Comparison of ENCODE assay signal across 8 mouse cellular contexts in the genomic region with DNA sequence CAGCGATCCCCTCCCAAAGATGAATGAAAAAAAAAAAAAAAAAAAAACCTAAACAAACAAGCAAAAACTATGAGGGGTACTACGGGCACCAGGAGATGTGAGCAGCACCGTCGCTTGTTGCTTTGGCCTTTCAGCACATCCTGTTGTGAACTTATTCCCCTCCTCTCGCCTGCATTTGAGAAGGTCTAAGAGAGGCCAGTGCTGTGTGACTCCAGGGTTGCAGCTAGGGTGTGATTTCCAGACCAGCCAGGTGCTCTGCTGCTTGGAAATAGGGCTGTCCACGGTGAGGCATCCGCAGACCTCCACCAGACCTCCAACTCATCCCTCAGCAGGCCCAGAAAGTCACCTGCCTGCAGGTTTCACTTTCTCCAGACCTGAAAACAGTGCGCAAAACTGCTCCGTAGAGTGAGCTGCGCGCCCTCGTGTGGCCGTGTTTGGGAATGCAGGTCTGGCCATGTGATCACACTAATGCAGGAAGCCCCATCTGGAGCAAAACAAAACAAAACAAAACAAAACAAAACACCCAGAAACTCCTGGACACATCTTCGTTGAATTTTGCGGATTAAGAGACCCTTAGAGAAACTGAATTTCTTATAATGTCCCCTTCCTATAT.
A peak's percentile ranks its signal among the peaks of the same experiment; 100 is the strongest.
DNase-seq lines count a peak whose midpoint lies in the region; ATAC-seq and TF ChIP-seq lines count a peak whose summit lies in the region.

No protein-coding gene starts in this region.

- no peaks in the 10 kb centered on the region for H3K36me3 ChIP-seq in forebrain, embryonic 14.5 days (ENCODE audit: control insufficient read depth, insufficient read depth, low read length)
- H3K36me3 ChIP-seq in liver, postnatal 0 days (replicated peaks; ENCODE audit: insufficient read depth, low read length), result no peaks in the 10 kb centered on the region
- H3K36me3 ChIP-seq in neural tube, embryonic 13.5 days, result no peaks in the 10 kb centered on the region

- peak; percentile 96 for TF ChIP-seq CTCF in liver, postnatal 0 days (IDR thresholded peaks at IDR 0.05; ENCODE audit: low read depth)

- no peak overlapping the region for H3K27ac ChIP-seq in forebrain, embryonic 14.5 days (ENCODE audit: low read depth, low read length)
- H3K27ac ChIP-seq in liver, postnatal 0 days (ENCODE audit: low read depth), result no peak overlapping the region
- H3K27ac ChIP-seq in neural tube, embryonic 13.5 days (replicated peaks), result no peak overlapping the region

- H3K9me3 ChIP-seq in forebrain, embryonic 14.5 days (replicated peaks; ENCODE audit: control insufficient read depth, low read length), result no peaks in the 10 kb centered on the region
- no peaks in the 10 kb centered on the region for H3K9me3 ChIP-seq in liver, postnatal 0 days (ENCODE audit: low read length)
- no peaks in the 10 kb centered on the region for H3K9me3 ChIP-seq in neural tube, embryonic 13.5 days

- H3K4me2 ChIP-seq in forebrain, embryonic 14.5 days (ENCODE audit: low read length), result peak overlapping the region; percentile 20; the same call in 1 of the 2 replicates
- peak overlapping the region; percentile 61 for H3K4me2 ChIP-seq in liver, postnatal 0 days (ENCODE audit: low read depth, low read length)
- H3K4me2 ChIP-seq in neural tube, embryonic 13.5 days, result peak overlapping the region; percentile 33

- ATAC-seq in cerebellum, adult (ENCODE audit: insufficient number of reproducible peaks, low FRiP score, low TSS enrichment), result peak; percentile 41
- ATAC-seq in forebrain, embryonic 14.5 days, result peak; percentile 69
- peak; percentile 75 for ATAC-seq in liver, postnatal 0 days
- ATAC-seq in neural tube, embryonic 13.5 days (ENCODE audit: low read depth), result peak; percentile 16; the same call in 1 of the 2 replicates

- peak; percentile 82 for DNase-seq in ES-CJ7 (ENCODE audit: low read depth, low spot score)
- DNase-seq in forebrain, embryonic 14.5 days (ENCODE audit: low spot score), result peak; percentile 84
- peak; percentile 84 to 93 for DNase-seq in heart, postnatal 14 days
- DNase-seq in layer of hippocampus, adult 11-12 months (ENCODE audit: low spot score), result peak; percentile 89
- DNase-seq in liver, postnatal 0 days, result peak; percentile 91
- DNase-seq in telencephalon, adult 2 months (ENCODE audit: low read depth, low spot score), result peak; percentile 17

- H3K4me1 ChIP-seq in forebrain, embryonic 14.5 days (ENCODE audit: control insufficient read depth, insufficient read depth, low read length), result no peaks in the 10 kb centered on the region
- H3K4me1 ChIP-seq in liver, postnatal 0 days (ENCODE audit: insufficient read depth), result no peaks in the 10 kb centered on the region
- H3K4me1 ChIP-seq in neural tube, embryonic 13.5 days (replicated peaks), result no peaks in the 10 kb centered on the region; the same call in 1 of the 2 replicates

- TF ChIP-seq EP300 in liver, postnatal 0 days (IDR thresholded peaks at IDR 0.05; ENCODE audit: low read depth), result no peak

- H3K27me3 ChIP-seq in forebrain, embryonic 14.5 days (replicated peaks; ENCODE audit: control insufficient read depth, insufficient read depth, low read length), result no peaks in the 10 kb centered on the region
- no peaks in the 10 kb centered on the region for H3K27me3 ChIP-seq in liver, postnatal 0 days (ENCODE audit: insufficient read depth, low read length)
- no peaks in the 10 kb centered on the region for H3K27me3 ChIP-seq in neural tube, embryonic 13.5 days

- no peak overlapping the region for H3K9ac ChIP-seq in forebrain, embryonic 14.5 days (ENCODE audit: low read length)
- no peak overlapping the region; the same call in 1 of the 2 replicates for H3K9ac ChIP-seq in liver, postnatal 0 days (replicated peaks)
- no peak overlapping the region for H3K9ac ChIP-seq in neural tube, embryonic 13.5 days

- no peak overlapping the region for H3K4me3 ChIP-seq in forebrain, embryonic 14.5 days (ENCODE audit: low read depth, low read length)
- H3K4me3 ChIP-seq in liver, postnatal 0 days (ENCODE audit: low read depth, low read length), result peak overlapping the region; percentile 33
- 0 out of 2 replicates have a peak overlapping the region, but pooled peaks have one; percentile 4 for H3K4me3 ChIP-seq in neural tube, embryonic 13.5 days

- intact Hi-C loops in heart, postnatal 14 days (cut with DNase I), result loop anchor here (10.0 kb wide), 1 partner anchor 261 kb away; no protein-coding TSS in a partner anchor

- 27% methylated on average over 15 of the region's 15 CpGs for WGBS in forebrain, embryonic 14.5 days
- WGBS in liver, postnatal 0 days (ENCODE audit: insufficient replicate concordance), result 13% methylated on average over 15 of the region's 15 CpGs
- WGBS in neural tube, embryonic 13.5 days, result 24% methylated on average over 15 of the region's 15 CpGs

Comparison
In these comparisons a context has a peak if more than half of its experiments do, and no peak if none do; other contexts are left out.
1. DNase-seq: peak in every context shown above with its lines; median percentile 91 in liver, postnatal 0 days; 89 in layer of hippocampus, adult 11-12 months; 88 in heart, postnatal 14 days; 84 in forebrain, embryonic 14.5 days; 82 in ES-CJ7; 17 in telencephalon, adult 2 months.
2. ATAC-seq: peak in every context shown above with its lines; median percentile 75 in liver, postnatal 0 days; 69 in forebrain, embryonic 14.5 days; 41 in cerebellum, adult; 16 in neural tube, embryonic 13.5 days.